Mouse (Mus musculus): ENCODE results near the gene Arfgef2.

Gene Arfgef2

GRCm38 (mm10) chr2:166906523-166907182, 101.3 kb downstream of the Arfgef2 start:
- DNase-seq (ENCODE audit: low spot score), result no peak

GRCm38 (mm10) chr2:166909729-166910128, 104.3 kb downstream of the Arfgef2 start:
- DNase-seq (ENCODE audit: low spot score), result no peak

- DNase-seq (ENCODE audit: low spot score), result no peak
These were observed 105.1 kb downstream of the Arfgef2 start for GRCm38 (mm10) chr2:166910536-166910935.

GRCm38 (mm10) chr2:166923971-166924370, 118.6 kb downstream of the Arfgef2 start:
- no peak for DNase-seq (ENCODE audit: low spot score)

GRCm38 (mm10) chr2:166933943-166934342, 128.6 kb downstream of the Arfgef2 start:
- no peak for DNase-seq (ENCODE audit: low spot score)

GRCm38 (mm10) chr2:166934416-166934815, 129.0 kb downstream of the Arfgef2 start:
- no peak for DNase-seq (ENCODE audit: low spot score)

GRCm38 (mm10) chr2:166935582-166935981, 130.2 kb downstream of the Arfgef2 start:
- DNase-seq (ENCODE audit: low spot score), result no peak

- DNase-seq (ENCODE audit: low spot score), result no peak
These were observed 130.8 kb downstream of the Arfgef2 start for GRCm38 (mm10) chr2:166936166-166936565.

GRCm38 (mm10) chr2:166943146-166943545, 137.8 kb downstream of the Arfgef2 start:
- DNase-seq (ENCODE audit: low spot score), result no peak

GRCm38 (mm10) chr2:166944346-166944745, 139.0 kb downstream of the Arfgef2 start:
- DNase-seq (ENCODE audit: low spot score), result no peak

- peak; percentile 26 for DNase-seq (ENCODE audit: low spot score)
These were observed 140.1 kb downstream of the Arfgef2 start for GRCm38 (mm10) chr2:166945456-166945855.
